Mouse (Mus musculus): ENCODE data around the gene Nim1k.
"Not testable (repeated sequence)": the region's sequence is repeated elsewhere in the genome, so short reads cannot be mapped to it uniquely, and the experiment has no call there.

Nim1k gene

DNA sequence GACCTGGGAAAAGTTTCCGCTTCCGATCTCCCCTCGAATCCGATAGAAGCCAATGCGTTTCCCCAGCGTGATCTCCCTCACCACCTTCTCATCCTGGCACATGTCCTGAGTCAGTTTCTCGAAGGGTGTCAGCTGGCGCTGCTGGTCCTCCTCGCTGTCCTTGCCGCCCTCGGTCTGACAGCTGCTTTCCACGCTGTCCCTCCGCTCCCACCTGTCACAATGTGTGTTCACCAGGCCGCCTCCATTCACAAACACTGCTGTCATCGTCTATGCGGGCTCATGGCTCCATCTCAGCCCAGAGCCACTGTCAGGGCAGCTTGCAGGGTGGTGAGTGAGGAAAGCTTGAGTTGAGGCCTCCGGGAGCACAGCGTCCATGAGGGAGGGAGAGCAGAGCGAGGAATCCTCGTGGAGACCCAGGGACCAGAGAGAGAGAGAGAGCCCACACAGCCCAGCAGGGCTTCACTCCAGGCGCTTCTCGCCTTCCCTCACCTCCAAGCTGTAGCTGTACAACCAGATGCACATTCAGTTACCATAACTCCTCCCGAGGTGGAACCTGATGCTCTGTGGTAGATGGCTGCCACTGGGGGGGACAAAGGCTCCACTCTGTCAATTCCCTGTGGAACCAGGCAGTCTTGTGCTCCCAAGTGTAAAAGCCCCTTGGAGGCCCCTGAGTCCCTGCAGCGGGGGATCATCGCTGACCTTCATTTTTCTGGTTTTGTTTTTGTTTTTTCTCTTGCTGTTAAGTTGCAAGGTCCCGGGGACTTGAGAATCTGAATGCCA, 27.9 kb downstream of the Nim1k start:
- DNase-seq, result no peak

GRCm38 (mm10) chr13:119724541-119724940, 31.1 kb downstream of the Nim1k start:
- peak in 1 of 2 experiments; percentile 29 for DNase-seq

DNA sequence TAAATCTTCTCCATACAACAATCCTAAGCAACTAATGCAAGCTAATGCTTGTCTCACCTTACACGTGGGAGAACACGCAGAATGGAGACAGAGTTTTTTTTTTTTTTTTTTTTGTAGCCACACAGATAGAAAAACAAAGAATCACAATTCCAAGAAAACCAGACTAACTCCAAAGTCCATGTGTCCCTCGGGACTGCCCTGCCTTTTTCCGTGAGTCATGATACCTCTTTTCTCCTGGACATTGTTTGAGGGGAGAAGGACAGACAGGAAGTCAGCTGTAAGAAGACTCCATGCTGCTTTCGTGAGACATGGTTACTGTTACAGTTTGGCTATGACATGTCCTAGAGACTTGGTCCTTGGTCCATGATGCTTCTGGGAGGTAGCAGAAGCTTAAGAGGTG, 32.3 kb downstream of the Nim1k start:
- DNase-seq, result peak in 1 of 2 experiments; percentile 35

DNA sequence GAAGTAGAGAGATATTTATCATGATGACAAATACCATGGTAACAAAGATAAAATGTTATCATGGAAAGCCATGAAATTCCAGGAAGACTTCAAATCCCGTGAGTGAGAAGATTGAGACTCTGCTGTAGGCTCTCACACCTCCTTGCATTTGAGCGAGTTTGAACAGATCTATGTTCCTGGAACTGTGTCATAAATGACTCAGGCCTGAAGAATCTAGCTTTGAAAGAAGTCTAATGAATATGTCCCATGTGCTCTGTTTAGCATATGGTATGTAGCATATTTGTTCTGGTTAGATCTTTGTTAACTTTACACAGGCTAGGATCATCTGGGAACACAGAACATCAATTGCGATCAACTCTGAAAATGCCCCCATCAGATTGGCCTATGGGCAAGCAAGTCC, 33.2 kb downstream of the Nim1k start:
- no peak for DNase-seq

- DNase-seq, result no peak
Observed at GRCm38 (mm10) chr13:119716105-119716504, 39.6 kb downstream of the Nim1k start.

DNA sequence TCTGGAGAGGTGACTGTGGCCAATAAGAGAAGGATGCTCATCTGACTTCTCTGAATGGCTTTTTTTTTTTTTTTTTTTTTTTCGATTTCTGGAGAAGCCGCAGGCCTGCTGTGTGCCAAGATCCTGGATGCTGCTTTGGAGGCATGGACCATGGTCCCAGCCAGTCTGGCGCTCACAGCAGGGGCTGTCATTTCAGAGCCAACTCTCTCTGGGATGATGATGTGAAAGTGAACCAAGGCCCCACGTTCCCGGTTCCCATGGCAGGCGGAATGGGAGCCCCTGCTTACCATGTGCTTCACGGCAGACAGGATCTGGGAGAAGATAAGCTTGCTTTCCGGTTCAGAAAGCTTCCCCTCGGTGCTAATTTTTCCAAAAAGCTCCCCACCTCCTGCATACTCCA, 41.9 kb downstream of the Nim1k start:
- DNase-seq, result no peak

DNA sequence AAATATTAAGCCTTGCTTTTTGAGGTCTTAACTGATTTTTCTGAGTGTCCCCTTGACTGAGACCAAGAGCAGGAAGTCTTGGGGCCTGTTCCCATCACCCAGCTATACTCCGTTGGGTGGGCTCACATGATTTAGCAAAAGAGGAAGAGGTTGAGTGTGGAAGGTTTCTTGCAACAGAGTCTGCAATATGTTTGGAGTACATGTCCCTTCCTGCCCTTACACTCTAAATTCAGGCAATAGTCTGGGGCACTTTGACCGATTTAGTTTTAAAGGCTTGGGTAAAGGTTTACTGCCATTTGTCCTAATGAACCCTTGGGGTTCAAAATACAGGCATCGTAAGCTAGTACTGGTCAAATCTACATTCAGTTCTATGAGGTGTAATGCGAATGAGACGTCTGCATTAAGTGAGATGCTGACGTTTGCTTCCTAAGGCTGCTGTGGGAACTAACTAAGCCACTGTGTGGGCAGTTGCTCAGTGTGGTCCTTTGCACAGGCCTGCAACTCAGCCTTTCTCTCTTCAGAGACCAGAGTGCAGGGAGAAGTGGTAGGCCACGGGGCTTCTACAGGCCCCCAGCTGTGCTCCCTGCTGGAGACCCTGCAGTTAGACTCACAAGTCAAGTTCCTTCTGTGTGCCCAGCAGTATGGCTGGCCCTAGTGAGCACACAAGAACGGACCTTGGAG, 42.4 kb downstream of the Nim1k start:
- no peak for DNase-seq

DNA sequence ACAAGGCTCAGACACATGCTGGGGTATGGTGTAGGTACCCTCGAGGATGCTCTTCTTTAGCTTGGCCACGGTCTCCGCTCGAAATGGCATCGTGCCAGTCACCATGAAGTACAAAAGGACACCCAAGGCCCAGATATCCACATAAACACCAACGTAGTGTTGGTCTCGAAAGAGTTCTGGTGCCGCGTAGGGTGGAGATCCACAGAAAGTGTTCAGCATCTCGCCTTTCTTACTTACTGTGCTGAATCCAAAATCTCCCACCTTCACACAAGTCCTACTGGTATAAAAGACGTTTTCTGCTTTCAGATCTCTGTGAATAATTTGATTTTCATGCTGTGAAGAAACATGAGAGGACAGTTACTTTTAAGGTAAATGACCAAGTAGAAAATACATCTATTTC, 43.2 kb downstream of the Nim1k start:
- no peak for DNase-seq

- no peak for DNase-seq
Observed at GRCm38 (mm10) chr13:119710268-119710610, 45.4 kb downstream of the Nim1k start.

- peak in 1 of 2 experiments; percentile 27 for DNase-seq
Observed at GRCm38 (mm10) chr13:119709388-119710267, 46.1 kb downstream of the Nim1k start.

GRCm38 (mm10) chr13:119708941-119709340, 46.7 kb downstream of the Nim1k start:
- no peak for DNase-seq

- DNase-seq, result peak in 1 of 2 experiments; percentile 58
Observed at GRCm38 (mm10) chr13:119707906-119708305, 47.8 kb downstream of the Nim1k start.

- peak; percentile 46 to 57 for DNase-seq
Observed at GRCm38 (mm10) chr13:119706953-119707352, 48.7 kb downstream of the Nim1k start.

DNA sequence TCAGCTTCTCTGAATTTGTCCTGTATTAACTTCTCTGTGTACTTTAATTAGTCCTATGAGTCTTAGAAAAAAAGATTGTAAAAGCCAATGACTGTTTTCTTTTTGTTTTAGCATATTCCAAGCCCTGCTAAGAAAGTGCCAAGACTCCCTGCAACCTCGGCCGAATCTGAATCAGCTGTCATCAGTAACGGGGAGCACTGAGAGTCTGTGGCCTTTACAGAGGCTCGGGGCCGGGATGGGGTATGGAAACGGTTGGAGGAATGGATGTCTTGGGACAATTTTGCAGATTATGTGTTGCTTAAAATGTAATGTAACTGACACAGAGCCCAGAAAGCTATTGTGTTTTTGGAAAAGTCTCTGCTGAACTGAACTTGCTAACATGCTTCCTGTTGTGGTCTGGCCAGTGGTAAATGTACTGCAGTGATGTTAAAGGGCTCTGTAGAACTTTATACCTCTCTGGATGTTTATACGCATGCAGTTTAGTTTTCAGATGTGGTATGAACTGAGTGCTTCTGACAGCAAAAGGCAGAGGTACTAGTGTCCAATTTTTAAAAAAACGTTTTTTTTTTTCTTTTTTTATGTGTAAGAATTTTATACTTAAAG, 49.3 kb downstream of the Nim1k start:
- DNase-seq, result not testable (repeated sequence)

GRCm38 (mm10) chr13:119704280-119704679, 51.4 kb downstream of the Nim1k start:
- no peak for DNase-seq

DNA sequence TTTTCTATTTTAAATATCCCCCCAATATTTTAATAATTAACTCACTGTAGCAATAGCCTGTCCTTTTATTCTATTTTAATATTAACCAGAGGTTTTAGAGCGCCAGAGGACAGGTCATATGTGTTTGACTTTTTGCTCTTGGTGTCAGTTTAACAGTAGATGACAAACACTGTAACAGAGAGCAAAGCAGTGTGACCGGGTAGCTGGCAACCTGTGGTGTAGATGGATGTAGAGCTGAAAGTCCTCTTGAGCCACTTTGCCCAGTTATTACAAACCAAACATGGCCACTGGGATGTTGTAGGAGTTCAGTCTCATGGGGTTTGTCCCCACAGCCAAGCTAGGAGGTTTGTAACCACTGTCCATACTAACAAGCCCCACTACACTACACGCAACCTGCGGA, 57.2 kb downstream of the Nim1k start:
- peak; percentile 57 to 77 for DNase-seq

DNA sequence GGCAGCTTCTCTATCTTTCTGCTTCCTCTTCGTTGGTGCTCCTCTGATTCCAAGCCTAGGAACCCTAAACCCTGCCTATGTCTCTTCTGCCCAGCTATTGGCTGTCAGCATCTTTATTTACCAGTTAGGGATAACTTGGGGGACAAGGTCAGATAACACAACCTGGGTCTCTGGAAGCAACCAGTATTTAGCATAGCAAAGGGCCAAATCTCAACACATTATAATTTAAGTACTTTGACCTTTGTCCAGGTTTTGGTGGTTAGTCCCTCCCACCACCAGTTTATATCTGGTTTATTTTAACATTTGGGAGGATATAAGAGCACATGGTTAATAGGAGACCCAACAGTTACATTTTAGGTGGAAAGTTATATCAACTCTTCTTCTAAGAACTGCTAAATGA, 59.2 kb downstream of the Nim1k start:
- DNase-seq, result peak in 1 of 2 experiments; percentile 43

- DNase-seq, result no peak
Observed at GRCm38 (mm10) chr13:119695676-119696075, 60.0 kb downstream of the Nim1k start.

GRCm38 (mm10) chr13:119691958-119692357, 63.7 kb downstream of the Nim1k start:
- DNase-seq, result not testable (repeated sequence)

- peak; percentile 87 to 89 for DNase-seq
Observed at GRCm38 (mm10) chr13:119690876-119691620, 64.6 kb downstream of the Nim1k start.

DNA sequence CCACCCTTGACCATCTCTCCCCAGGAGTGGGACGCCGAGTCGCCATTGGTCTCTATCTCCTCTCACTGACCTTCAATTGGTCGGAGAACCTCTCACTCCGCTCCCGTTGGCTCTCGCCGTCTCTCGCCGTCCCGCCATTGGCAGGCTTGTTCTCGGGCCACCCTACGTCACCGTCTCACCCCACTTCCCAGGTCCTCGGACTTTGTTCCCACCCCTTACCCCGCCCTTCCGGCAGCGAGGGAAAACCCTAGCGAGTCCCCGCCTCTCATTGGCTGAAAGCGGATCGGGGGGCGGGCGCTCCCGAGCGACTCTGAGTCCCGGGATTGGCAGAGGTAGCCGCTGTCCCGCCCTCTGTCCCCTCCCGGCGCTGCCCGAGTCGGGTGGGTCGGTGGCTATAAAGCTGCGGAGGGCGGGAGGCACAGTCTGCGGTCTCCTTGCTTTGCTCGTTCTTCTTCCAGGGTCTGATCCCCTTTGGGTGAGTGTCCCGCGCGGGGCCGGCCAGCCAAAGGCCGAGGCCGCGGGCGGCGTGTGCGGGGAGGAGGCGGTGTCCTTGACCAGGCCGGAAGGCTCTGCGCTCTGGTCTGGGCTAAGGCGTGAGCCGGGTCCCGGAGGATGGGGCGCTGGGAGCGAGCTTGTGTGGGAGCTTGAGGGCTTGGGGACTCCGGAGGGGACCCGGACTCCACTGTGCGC, 65.5 kb downstream of the Nim1k start, which contains the start of gene Hmgcs1:
Gene Hmgcs1, plus strand, starts transcription at position 341 of the 690 bp plus-strand sequence.
- DNase-seq, result peak; percentile 99

DNA sequence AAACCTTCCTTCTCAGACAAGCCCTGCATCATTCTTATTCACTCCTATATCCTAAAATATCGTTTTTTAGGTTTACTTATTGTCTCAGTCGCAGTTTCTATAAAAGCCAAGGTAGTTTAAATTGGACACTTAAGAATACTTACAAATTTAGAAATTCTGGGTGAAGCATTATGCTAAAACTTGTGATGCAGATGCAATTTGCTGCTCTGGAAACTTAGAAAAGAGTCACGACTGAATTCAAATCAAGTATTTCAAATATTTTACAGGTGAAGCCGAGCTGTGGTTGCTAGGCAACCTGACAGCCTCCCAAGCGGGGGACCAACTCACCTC, 66.0 kb downstream of the Nim1k start:
- no peak for DNase-seq

Data from kidney, postnatal 36 days (tissue).